Mouse (Mus musculus) midbrain, embryonic 12.5 days (tissue): Measurements from ENCODE around the gene Parva. TPM values are rescaled to one million over a fixed set of nuclear protein-coding genes. Genes with fewer than 3 reads are reported as not detected.

Experiments used
- ATAC-seq: fragments of 200-750 bp; cut with Nextera tagmentation; 2 replicates; pipeline ENCODE4 v1.8.0; 2017; ENCODE audit warnings: low read depth, moderate TSS enrichment, moderate library complexity; ENCODE audit not compliant: low FRiP score
- H3K27ac ChIP-seq: fragments of 300-500 bp; sonication (generic); replicated peaks from 2 replicates; pipeline ENCODE4 v1.5.1; 2016; ENCODE audit warnings: mild to moderate bottlenecking
- H3K27me3 ChIP-seq: fragments of 300-500 bp; sonication (generic); 2 replicates; pipeline ENCODE4 v1.6.1; 2016; ENCODE audit warnings: mild to moderate bottlenecking
- H3K36me3 ChIP-seq: fragments of 300-500 bp; sonication (generic); 2 replicates; pipeline ENCODE4 v1.6.1; 2016
- H3K4me1 ChIP-seq: fragments of 300-500 bp; sonication (generic); 2 replicates; pipeline ENCODE4 v1.6.1; 2016
- H3K4me2 ChIP-seq: fragments of 300-500 bp; sonication (generic); replicated peaks from 2 replicates; pipeline ENCODE4 v1.6.1; 2016; ENCODE audit warnings: mild to moderate bottlenecking, moderate library complexity
- H3K4me3 ChIP-seq: fragments of 300-500 bp; sonication (generic); 2 replicates; pipeline ENCODE4 v1.5.1; 2016; ENCODE audit warnings: mild to moderate bottlenecking
- H3K9ac ChIP-seq: fragments of 300-500 bp; sonication (generic); replicated peaks from 2 replicates; pipeline ENCODE4 v1.6.1; 2016; ENCODE audit warnings: mild to moderate bottlenecking, moderate library complexity
- H3K9me3 ChIP-seq: fragments of 300-500 bp; sonication (generic); 2 replicates; pipeline ENCODE4 v1.6.1; 2016; ENCODE audit warnings: mild to moderate bottlenecking
- WGBS: fragments of 180-500 bp; shearing (Covaris S2); methylation state at CpG from one replicate; pipeline ENCODE4 v1.1.7; 2016; 5-methylcytosine and 5-hydroxymethylcytosine counted together
- polyA plus RNA-seq: library from polyadenylated mRNA; unstranded; fragments of >200 nt; fragmentation: Nextera tagmentation; extraction: Ambion mirVana; gene quantifications from 2 replicates; pipeline ENCODE4 v1.2.1, GENCODE M21; 2016

Gene Parva
- polyA plus RNA-seq, 1 experiment from 2014 or later, result 55.6 TPM

DNA sequence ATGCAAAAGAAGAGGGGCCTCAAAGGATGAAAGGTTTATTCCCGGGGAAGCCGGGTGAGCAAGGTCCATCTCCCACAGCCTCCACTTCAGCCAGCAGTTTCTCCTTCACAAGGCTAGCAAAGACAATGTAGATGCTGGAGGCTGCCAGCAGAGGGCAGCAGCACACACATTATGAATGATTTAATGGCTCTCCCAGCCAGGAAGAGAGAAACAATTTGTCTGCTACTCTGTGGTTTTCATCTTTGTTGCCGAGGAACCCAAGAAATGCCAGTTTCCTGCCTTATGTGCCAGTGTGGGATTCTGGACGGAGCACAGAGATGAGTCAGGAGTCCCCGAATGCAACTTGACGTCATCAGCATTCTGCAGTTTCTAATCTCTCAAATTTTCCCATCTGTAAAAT lies 27.1 kb upstream of the Parva start:
- Histone ChIP-seq H3K4me3 (no peak overlapping the region), H3K9ac (no peak overlapping the region), H3K4me2 (no peak overlapping the region), H3K36me3 (no peaks in the 10 kb centered on the region), H3K4me1 (peaks cover 13% of the 10 kb centered on the region), H3K9me3 (no peaks in the 10 kb centered on the region), H3K27me3 (peaks cover 7% of the 10 kb centered on the region; the same call in 1 of the 2 replicates), H3K27ac (no peak overlapping the region)
- 54% methylated on average over 6 of the region's 6 CpGs for WGBS
- peak; percentile 16; the same call in 1 of the 2 replicates for ATAC-seq

DNA sequence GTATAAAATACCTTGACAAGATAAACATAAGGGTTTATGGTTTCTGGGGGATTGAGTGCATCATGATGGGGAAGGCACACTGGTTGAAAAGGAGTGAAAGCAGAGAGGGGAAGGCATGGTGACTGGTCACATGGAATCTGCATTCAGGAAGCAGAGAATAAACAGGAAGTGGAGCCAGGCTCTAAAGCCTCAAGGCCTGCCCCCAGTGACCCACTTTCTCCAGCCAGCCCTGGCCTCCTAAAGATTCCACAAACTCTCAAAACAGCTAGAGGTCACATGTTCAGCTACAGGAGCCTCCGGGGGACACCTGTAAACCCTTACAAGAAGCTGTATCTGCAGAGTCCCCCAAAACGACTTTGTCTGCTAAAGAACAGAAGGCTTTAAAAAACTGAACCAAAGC lies 22.2 kb upstream of the Parva start:
- no peak overlapping the region for H3K9ac ChIP-seq
- no peaks in the 10 kb centered on the region for H3K9me3 ChIP-seq
- no peak overlapping the region for H3K4me3 ChIP-seq
- no peaks in the 10 kb centered on the region for H3K27me3 ChIP-seq
- 0 out of 2 replicates have a peak, but pooled peaks cover 4% of the 10 kb centered on the region for H3K4me1 ChIP-seq
- H3K4me2 ChIP-seq, result no peak overlapping the region
- no peak for ATAC-seq
- no peak overlapping the region for H3K27ac ChIP-seq
- WGBS, result 76% methylated on average over 2 of the region's 2 CpGs
- no peaks in the 10 kb centered on the region for H3K36me3 ChIP-seq

GRCm38 (mm10) chr7:112405578-112405977 lies 21.7 kb upstream of the Parva start:
- Histone ChIP-seq H3K4me2 (no peak overlapping the region), H3K4me3 (no peak overlapping the region), H3K4me1 (0 out of 2 replicates have a peak, but pooled peaks cover 4% of the 10 kb centered on the region), H3K27me3 (no peaks in the 10 kb centered on the region), H3K27ac (no peak overlapping the region), H3K36me3 (no peaks in the 10 kb centered on the region), H3K9ac (no peak overlapping the region), H3K9me3 (no peaks in the 10 kb centered on the region)
- no peak for ATAC-seq
- whole genome bisulfite sequencing, result 87% methylated on average over 8 of the region's 8 CpGs

- no peak for ATAC-seq
- Histone ChIP-seq H3K4me1 (0 out of 2 replicates have a peak, but pooled peaks cover 4% of the 10 kb centered on the region), H3K9ac (no peak overlapping the region), H3K9me3 (no peaks in the 10 kb centered on the region), H3K27me3 (no peaks in the 10 kb centered on the region), H3K4me3 (no peak overlapping the region), H3K4me2 (no peak overlapping the region), H3K36me3 (no peaks in the 10 kb centered on the region), H3K27ac (no peak overlapping the region)
- WGBS, result 81% methylated on average over 7 of the region's 7 CpGs
Observed at GRCm38 (mm10) chr7:112407597-112407996, 19.7 kb upstream of the Parva start.

DNA sequence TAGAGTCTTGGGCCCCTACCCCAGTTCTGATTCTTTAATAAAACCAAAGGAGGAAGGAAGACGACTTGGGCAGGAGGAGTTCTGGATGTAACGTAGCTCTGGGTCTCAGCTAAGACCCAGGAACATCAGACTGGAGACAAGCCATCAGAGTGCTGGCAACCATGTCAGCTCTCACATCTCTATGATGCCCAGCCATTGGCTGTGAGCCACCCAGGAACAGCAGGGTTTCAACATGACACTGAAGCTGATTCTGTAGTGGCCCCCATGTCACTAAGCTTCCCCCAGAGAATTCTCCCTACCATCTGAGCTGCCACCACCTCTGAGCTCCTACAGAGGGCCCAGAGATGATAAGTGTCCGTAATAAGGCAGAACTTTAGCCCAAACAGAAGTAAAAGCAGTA lies 17.3 kb upstream of the Parva start:
- Histone ChIP-seq H3K27me3 (peaks cover 4% of the 10 kb centered on the region; the same call in 1 of the 2 replicates), H3K9ac (no peak overlapping the region), H3K4me2 (no peak overlapping the region), H3K36me3 (no peaks in the 10 kb centered on the region), H3K27ac (no peak overlapping the region), H3K4me3 (no peak overlapping the region), H3K9me3 (no peaks in the 10 kb centered on the region), H3K4me1 (0 out of 2 replicates have a peak, but pooled peaks cover 4% of the 10 kb centered on the region)
- 84% methylated on average over 3 of the region's 3 CpGs for WGBS
- ATAC-seq, result no peak

- 78% methylated on average over 6 of the region's 6 CpGs for WGBS
- Histone ChIP-seq H3K27ac (no peak overlapping the region), H3K9ac (no peak overlapping the region), H3K4me1 (peaks cover 22% of the 10 kb centered on the region), H3K9me3 (no peaks in the 10 kb centered on the region), H3K27me3 (peaks cover 22% of the 10 kb centered on the region; the same call in 1 of the 2 replicates), H3K4me3 (no peak overlapping the region), H3K36me3 (no peaks in the 10 kb centered on the region), H3K4me2 (no peak overlapping the region)
- ATAC-seq, result no peak
Observed at GRCm38 (mm10) chr7:112413286-112413685, 14.0 kb upstream of the Parva start.

- peak overlapping the region; percentile 69 for H3K27ac ChIP-seq
- H3K27me3 ChIP-seq, result peaks cover 25% of the 10 kb centered on the region; the same call in 1 of the 2 replicates
- H3K4me3 ChIP-seq, result peak overlapping the region; percentile 10; the same call in 1 of the 2 replicates
- H3K4me1 ChIP-seq, result peaks cover 22% of the 10 kb centered on the region
- no peaks in the 10 kb centered on the region for H3K36me3 ChIP-seq
- 0 out of 2 replicates have a peak, but pooled peaks have one; percentile 34 for ATAC-seq
- 23% methylated on average over 14 of the region's 14 CpGs for WGBS
- H3K9me3 ChIP-seq, result no peaks in the 10 kb centered on the region
- peak overlapping the region; percentile 42 for H3K4me2 ChIP-seq
- 0 out of 2 replicates have a peak overlapping the region, but pooled peaks have one; percentile 41 for H3K9ac ChIP-seq
Observed at GRCm38 (mm10) chr7:112416058-112416526, 11.2 kb upstream of the Parva start.

GRCm38 (mm10) chr7:112416730-112417513 lies 10.4 kb upstream of the Parva start:
- WGBS, result 9% methylated on average over 6 of the region's 7 CpGs
- H3K9ac ChIP-seq, result no peak overlapping the region
- peaks cover 22% of the 10 kb centered on the region for H3K4me1 ChIP-seq
- peak overlapping the region; percentile 42 for H3K4me2 ChIP-seq
- H3K27ac ChIP-seq, result peak overlapping the region; percentile 69
- ATAC-seq, result no peak
- H3K4me3 ChIP-seq, result no peak overlapping the region
- H3K9me3 ChIP-seq, result no peaks in the 10 kb centered on the region
- no peaks in the 10 kb centered on the region for H3K36me3 ChIP-seq
- peaks cover 25% of the 10 kb centered on the region; the same call in 1 of the 2 replicates for H3K27me3 ChIP-seq

GRCm38 (mm10) chr7:112417598-112417997 lies 9.7 kb upstream of the Parva start:
- Histone ChIP-seq H3K9ac (no peak overlapping the region), H3K4me1 (peaks cover 22% of the 10 kb centered on the region), H3K9me3 (no peaks in the 10 kb centered on the region), H3K36me3 (no peaks in the 10 kb centered on the region), H3K4me3 (no peak overlapping the region), H3K4me2 (no peak overlapping the region), H3K27me3 (peaks cover 25% of the 10 kb centered on the region; the same call in 1 of the 2 replicates), H3K27ac (no peak overlapping the region)
- 69% methylated on average over 4 of the region's 4 CpGs for WGBS
- no peak for ATAC-seq

- H3K9ac ChIP-seq, result no peak overlapping the region
- H3K36me3 ChIP-seq, result no peaks in the 10 kb centered on the region
- H3K4me2 ChIP-seq, result no peak overlapping the region
- H3K27me3 ChIP-seq, result peaks cover 18% of the 10 kb centered on the region
- 91% methylated on average over 4 of the region's 4 CpGs for WGBS
- H3K4me3 ChIP-seq, result no peak overlapping the region
- ATAC-seq, result no peak
- peaks cover 10% of the 10 kb centered on the region for H3K4me1 ChIP-seq
- H3K27ac ChIP-seq, result no peak overlapping the region
- H3K9me3 ChIP-seq, result no peaks in the 10 kb centered on the region
Observed at GRCm38 (mm10) chr7:112423438-112423837, 3.9 kb upstream of the Parva start.

- Histone ChIP-seq H3K36me3 (no peaks in the 10 kb centered on the region), H3K4me2 (peak overlapping the region; percentile 84; the same call in 1 of the 2 replicates), H3K4me1 (peaks cover 18% of the 10 kb centered on the region), H3K9ac (no peak overlapping the region), H3K9me3 (no peaks in the 10 kb centered on the region), H3K4me3 (no peak overlapping the region), H3K27me3 (peaks cover 17% of the 10 kb centered on the region), H3K27ac (no peak overlapping the region)
- ATAC-seq, result no peak
- WGBS, result 61% methylated on average over 5 of the region's 5 CpGs
Observed at GRCm38 (mm10) chr7:112426811-112427210, 494 bp upstream of the Parva start.

DNA sequence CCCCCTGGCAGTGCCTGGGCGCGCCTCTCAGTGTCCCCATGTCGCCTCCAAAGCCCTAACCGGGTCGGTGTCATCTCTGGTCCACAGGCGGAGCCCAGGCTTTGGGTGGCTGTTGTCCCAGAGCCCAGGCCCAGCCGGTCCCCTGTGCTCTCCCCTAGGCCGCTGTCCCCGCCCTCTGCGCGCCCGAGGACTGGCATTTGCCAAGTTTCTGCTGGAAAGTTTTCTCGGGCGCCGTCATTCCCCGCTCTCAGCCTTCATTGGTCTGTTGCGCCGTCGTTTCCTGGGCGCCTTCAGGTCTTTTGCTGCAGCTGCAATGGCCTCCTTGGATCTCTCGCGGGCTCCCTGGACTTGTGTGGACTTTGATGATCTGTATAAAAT lies 842 bp downstream of the Parva start:
- WGBS, result under 1% methylated on average over 22 of the region's 22 CpGs
- Histone ChIP-seq H3K27me3 (peaks cover 17% of the 10 kb centered on the region), H3K36me3 (no peaks in the 10 kb centered on the region), H3K4me2 (peak overlapping the region; percentile 84), H3K9ac (peak overlapping the region; percentile 81), H3K9me3 (no peaks in the 10 kb centered on the region), H3K27ac (peak overlapping the region; percentile 81), H3K4me3 (peak overlapping the region; percentile 62), H3K4me1 (peaks cover 18% of the 10 kb centered on the region)
- ATAC-seq, result peak; percentile 94
